Mouse (Mus musculus): ENCODE results near the gene Ggct. TPM values are rescaled to one million over a fixed set of nuclear protein-coding genes. Genes with fewer than 3 reads are reported as not detected.

Gene Ggct
- polyA plus RNA-seq, 1 experiment from 2014 or later: 9.2 TPM

- TF ChIP-seq EP300 (IDR thresholded peaks at IDR 0.05; ENCODE audit: low read depth) (no peak), CTCF (IDR thresholded peaks at IDR 0.05; ENCODE audit: low read depth) (no peak)
- ATAC-seq (no peak), DNase-seq (no peak)
- no peaks in the 10 kb centered on the region for H3K27me3 ChIP-seq (ENCODE audit: insufficient read depth, low read length)
- H3K9me3 ChIP-seq (ENCODE audit: low read length): no peaks in the 10 kb centered on the region
- no peaks in the 10 kb centered on the region for H3K36me3 ChIP-seq (replicated peaks; ENCODE audit: insufficient read depth, low read length)
- peak overlapping the region; percentile 55 for H3K27ac ChIP-seq (ENCODE audit: low read depth)
- H3K4me1 ChIP-seq (ENCODE audit: insufficient read depth): no peaks in the 10 kb centered on the region; the same call in 1 of the 2 replicates
- 35% methylated on average over 3 of the region's 3 CpGs for WGBS (ENCODE audit: insufficient replicate concordance)
- H3K4me2 ChIP-seq (ENCODE audit: low read depth, low read length): 0 out of 2 replicates have a peak overlapping the region, but pooled peaks have one; percentile 7
- no peak overlapping the region for H3K9ac ChIP-seq (replicated peaks)
- no peak overlapping the region for H3K4me3 ChIP-seq (ENCODE audit: low read depth, low read length)
Measured at GRCm38 (mm10) chr6:54933866-54934265, 58.9 kb downstream of the Ggct start.

GRCm38 (mm10) chr6:54933216-54933615 lies 59.5 kb downstream of the Ggct start:
- H3K4me2 ChIP-seq (ENCODE audit: low read depth, low read length): no peak overlapping the region
- ATAC-seq (no peak), DNase-seq (no peak)
- TF ChIP-seq EP300 (IDR thresholded peaks at IDR 0.05; ENCODE audit: low read depth) (no peak), CTCF (IDR thresholded peaks at IDR 0.05; ENCODE audit: low read depth) (no peak)
- no peaks in the 10 kb centered on the region for H3K27me3 ChIP-seq (ENCODE audit: insufficient read depth, low read length)
- no peaks in the 10 kb centered on the region for H3K36me3 ChIP-seq (replicated peaks; ENCODE audit: insufficient read depth, low read length)
- H3K9ac ChIP-seq (replicated peaks): no peak overlapping the region
- H3K4me1 ChIP-seq (ENCODE audit: insufficient read depth): no peaks in the 10 kb centered on the region; the same call in 1 of the 2 replicates
- H3K9me3 ChIP-seq (ENCODE audit: low read length): no peaks in the 10 kb centered on the region
- H3K27ac ChIP-seq (ENCODE audit: low read depth): 0 out of 2 replicates have a peak overlapping the region, but pooled peaks have one; percentile 44
- WGBS (ENCODE audit: insufficient replicate concordance): 70% methylated on average over 5 of the region's 5 CpGs
- no peak overlapping the region for H3K4me3 ChIP-seq (ENCODE audit: low read depth, low read length)

Other genes starting within 250 kb of the Ggct start
- gene Znrf2, start 176.0 kb downstream of the Ggct start, polyA plus RNA-seq (2015; fragmentation: Nextera tagmentation; extraction: Ambion mirVana): 4.4 and 4.9 TPM in 2 replicates
- 2.7 and 3.3 TPM in 2 replicates for gene Nod1, start 20.3 kb downstream of the Ggct start, polyA plus RNA-seq (2015; fragmentation: Nextera tagmentation; extraction: Ambion mirVana)
- 49.1 and 57.4 TPM in 2 replicates for gene Gars, start 45.1 kb upstream of the Ggct start, polyA plus RNA-seq (2015; fragmentation: Nextera tagmentation; extraction: Ambion mirVana)
- not detected in 2 replicates for gene Crhr2, start 140.1 kb upstream of the Ggct start, polyA plus RNA-seq (2015; fragmentation: Nextera tagmentation; extraction: Ambion mirVana)
- gene Inmt, start 182.1 kb upstream of the Ggct start, polyA plus RNA-seq (2015; fragmentation: Nextera tagmentation; extraction: Ambion mirVana): 9.8 and 18.7 TPM in 2 replicates
- 1.0 and 1.7 TPM in 2 replicates for gene Mindy4, start 210.4 kb upstream of the Ggct start, polyA plus RNA-seq (2015; fragmentation: Nextera tagmentation; extraction: Ambion mirVana)